Comparison of ENCODE assay signal across 24 mouse cellular contexts in the genomic region with DNA sequence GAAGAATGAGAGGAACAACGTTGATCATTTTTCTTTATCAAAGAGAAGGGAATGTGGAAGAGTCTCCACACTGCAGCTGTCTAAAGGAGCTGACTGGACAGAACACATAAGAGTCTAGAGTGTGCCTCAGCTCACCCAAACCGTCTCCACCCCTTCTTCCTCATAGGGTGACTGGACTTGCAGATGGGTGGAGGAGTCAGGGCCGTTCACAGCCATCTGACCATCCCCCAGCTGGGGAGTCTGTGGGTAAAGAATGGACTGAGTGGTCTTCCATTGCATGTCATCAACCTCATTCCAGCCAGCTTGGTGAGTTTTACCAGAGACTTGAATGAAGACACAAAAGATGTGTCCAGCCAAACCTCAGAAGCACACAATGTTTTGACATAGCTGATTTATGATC.
"Had no signal": no experiment of that assay in that cellular context is flagged by ENCODE, and none has a peak within 500 bp of the region (broad histone marks: within the 10 kb centered on the region; RNA-seq: fewer than 3 reads in every experiment).

No protein-coding gene starts in this region.

- H3K36me3 ChIP-seq: heart, embryonic 12.5 days; hindbrain, embryonic 10.5 days; hindbrain, embryonic 12.5 days; limb, embryonic 10.5 days; limb, embryonic 12.5 days had no signal

- H3K4me3 ChIP-seq: gastrocnemius, adult 2 months; heart, adult 2 months; heart, embryonic 12.5 days; hindbrain, embryonic 10.5 days; hindbrain, embryonic 12.5 days; limb, embryonic 10.5 days; limb, embryonic 12.5 days had no signal

- H3K9ac ChIP-seq: heart, embryonic 12.5 days; hindbrain, embryonic 12.5 days; hindbrain, embryonic 14.5 days; limb, embryonic 12.5 days had no signal

- H3K27me3 ChIP-seq: heart, embryonic 12.5 days; hindbrain, embryonic 12.5 days; limb, embryonic 12.5 days had no signal

- H3K4me1 ChIP-seq: hindbrain, embryonic 12.5 days; limb, embryonic 12.5 days had no signal

- H3K9me3 ChIP-seq: heart, embryonic 12.5 days; hindbrain, embryonic 10.5 days; hindbrain, embryonic 12.5 days; limb, embryonic 10.5 days; limb, embryonic 12.5 days had no signal

- H3K4me2 ChIP-seq: heart, embryonic 12.5 days; hindbrain, embryonic 12.5 days; hindbrain, embryonic 14.5 days; limb, embryonic 12.5 days; liver, embryonic 11.5 days had no signal

- ATAC-seq: forebrain, embryonic 16.5 days; hindbrain, embryonic 16.5 days; inflammation-experienced regulatory T-cells, adult 6 months; intestine, postnatal 0 days had no signal

- DNase-seq: gastrocnemius, adult 2 months; gastrocnemius, postnatal 10 days; gastrocnemius, postnatal 25 days; heart, adult 2 months; heart, postnatal 10 days; heart, postnatal 4 days; kidney, adult 18-20 months; kidney, adult 8-10 months; kidney, postnatal 10 days; kidney, postnatal 36 days; layer of hippocampus, adult 9-11 months; layer of hippocampus, postnatal 36 days; liver had no signal

- H3K27ac ChIP-seq: gastrocnemius, adult 2 months; heart, adult 2 months; hindbrain, embryonic 10.5 days; hindbrain, embryonic 12.5 days; hindbrain, embryonic 14.5 days; limb, embryonic 10.5 days; limb, embryonic 12.5 days had no signal
